Comparison of ENCODE assay signal across 8 mouse cellular contexts in genomic region chr4:54947991-54948615, GRCm38 (mm10). TPM values are rescaled to one million over a fixed set of nuclear protein-coding genes. Genes with fewer than 3 reads are reported as not detected.
DNase-seq lines count a peak whose midpoint lies in the region; ATAC-seq and TF ChIP-seq lines count a peak whose summit lies in the region.

No protein-coding gene starts in this region.

- H3K36me3 ChIP-seq in E14TG2a.4 (ENCODE audit: insufficient read depth, low read length): peaks cover 13% of the 10 kb centered on the region; the same call in 1 of the 2 replicates
- no peaks in the 10 kb centered on the region for H3K36me3 ChIP-seq in embryonic facial prominence, embryonic 15.5 days

- H3K4me1 ChIP-seq in E14TG2a.4 (replicated peaks; ENCODE audit: low read depth, low read length): peaks cover 45% of the 10 kb centered on the region
- peaks cover 21% of the 10 kb centered on the region for H3K4me1 ChIP-seq in embryonic facial prominence, embryonic 15.5 days

- DNase-seq in adrenal gland, postnatal 14 days: peak; percentile 68
- DNase-seq in heart, postnatal 14 days: peak; percentile 55 to 57
- DNase-seq in layer of hippocampus, adult 9-11 months: peak; percentile 33
- DNase-seq in lung, postnatal 10 days: peak; percentile 64
- peak; percentile 64 for DNase-seq in right cerebral cortex, postnatal 4 days
- no peak for DNase-seq in spleen, postnatal 36 days (ENCODE audit: low spot score in 2 of 2)

- intact Hi-C loops in heart, postnatal 14 days (cut with DNase I): loop anchor here (2.0 to 10.0 kb wide), 5 partner anchors 19 to 1013 kb away; no protein-coding TSS in a partner anchor

- TF ChIP-seq CTCF in E14TG2a.4 (conservative IDR thresholded peaks at IDR 0.05; ENCODE audit: low read length): no peak

- H3K27me3 ChIP-seq in E14TG2a.4 (ENCODE audit: insufficient read depth, low read length): no peaks in the 10 kb centered on the region
- no peaks in the 10 kb centered on the region for H3K27me3 ChIP-seq in embryonic facial prominence, embryonic 15.5 days

- peak; percentile 71 for ATAC-seq in embryonic facial prominence, embryonic 15.5 days (ENCODE audit: insufficient number of reproducible peaks, low FRiP score, low TSS enrichment, low read depth)

- WGBS in embryonic facial prominence, embryonic 15.5 days: under 1% methylated on average over 24 of the region's 25 CpGs

- peak overlapping the region; percentile 54 for H3K9ac ChIP-seq in embryonic facial prominence, embryonic 15.5 days

- peak overlapping the region; percentile 94 for H3K27ac ChIP-seq in embryonic facial prominence, embryonic 15.5 days (replicated peaks)

- H3K4me2 ChIP-seq in embryonic facial prominence, embryonic 15.5 days (replicated peaks): peak overlapping the region; percentile 92

- H3K4me3 ChIP-seq in E14TG2a.4 (replicated peaks; ENCODE audit: low read length): peak overlapping the region; percentile 87
- peak overlapping the region; percentile 74 for H3K4me3 ChIP-seq in embryonic facial prominence, embryonic 15.5 days (replicated peaks)

- no peaks in the 10 kb centered on the region for H3K9me3 ChIP-seq in E14TG2a.4 (ENCODE audit: low read length)
- H3K9me3 ChIP-seq in embryonic facial prominence, embryonic 15.5 days (replicated peaks): no peaks in the 10 kb centered on the region

RNA-seq across cellular contexts. Expression of gene Zfp462, which starts 3.3 kb away (rescaled TPM):
- 46.8 and 48.8 TPM in 2 replicates for total RNA-seq in adrenal gland, postnatal 14 days (2021)
- polyA plus RNA-seq in embryonic facial prominence, embryonic 15.5 days (2015; fragmentation: Nextera tagmentation; extraction: Ambion mirVana): 3.5 and 3.7 TPM in 2 replicates
- 10 to 100 TPM; 13.0 TPM for total RNA-seq in heart, postnatal 14 days (2021)

Comparison
In these comparisons a context has a peak if more than half of its experiments do, and no peak if none do; other contexts are left out.
1. DNase-seq: peak in adrenal gland, postnatal 14 days (single experiment), heart, postnatal 14 days (2 of 2), layer of hippocampus, adult 9-11 months (single experiment), lung, postnatal 10 days (single experiment) and right cerebral cortex, postnatal 4 days (single experiment); none in spleen, postnatal 36 days (0 of 2).